Mouse (Mus musculus) urinary bladder, postnatal 14 days (tissue): ENCODE measurements at regions not wholly inside any gene's neighbourhood (a gene's known extent, or its start where the extent isn't known, plus 50 kb on each side); places are given as distances from the start of the nearest gene placed in this dataset.
A peak's percentile ranks its signal among the peaks of the same experiment; 100 is the strongest.

Experiments used
- DNase-seq: peaks from one replicate; pipeline ENCODE4 v3.0.0; 2021; ENCODE audit warnings: low spot score

DNA sequence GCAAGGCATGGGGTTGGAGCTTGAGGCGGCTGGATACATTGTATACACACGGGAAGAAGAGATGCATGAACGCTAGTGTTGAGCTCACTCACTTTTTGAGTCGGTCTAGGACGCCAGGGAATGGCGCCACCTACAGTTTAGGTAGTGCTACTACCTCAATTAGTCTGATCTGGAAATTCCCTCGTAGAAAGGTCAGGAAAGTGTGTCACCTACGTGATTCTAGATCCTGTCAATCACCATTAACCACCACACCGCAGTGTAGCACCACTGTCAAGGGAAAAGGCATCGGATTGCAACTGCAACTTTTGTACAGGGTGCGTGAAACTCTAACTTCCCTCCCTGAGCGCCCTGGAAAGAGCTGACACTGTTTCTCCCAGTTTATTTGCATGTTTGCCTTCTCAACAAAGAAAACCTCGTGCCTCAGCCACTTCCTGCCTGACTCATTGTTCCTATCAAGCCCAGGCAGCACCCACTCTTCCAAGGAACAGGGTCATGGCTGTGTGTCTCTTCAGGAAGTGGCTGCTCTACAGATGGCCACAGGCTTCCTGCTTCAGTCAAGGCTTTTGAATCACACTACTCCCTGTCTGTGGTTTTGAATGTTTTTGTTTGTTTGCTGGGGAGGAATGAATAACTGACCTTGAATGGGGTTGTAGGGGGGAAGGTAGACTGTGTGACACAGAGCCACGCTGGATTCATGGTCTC is 231.6 kb upstream of the Jmjd1c start:
- DNase-seq = peak; percentile 69

DNA sequence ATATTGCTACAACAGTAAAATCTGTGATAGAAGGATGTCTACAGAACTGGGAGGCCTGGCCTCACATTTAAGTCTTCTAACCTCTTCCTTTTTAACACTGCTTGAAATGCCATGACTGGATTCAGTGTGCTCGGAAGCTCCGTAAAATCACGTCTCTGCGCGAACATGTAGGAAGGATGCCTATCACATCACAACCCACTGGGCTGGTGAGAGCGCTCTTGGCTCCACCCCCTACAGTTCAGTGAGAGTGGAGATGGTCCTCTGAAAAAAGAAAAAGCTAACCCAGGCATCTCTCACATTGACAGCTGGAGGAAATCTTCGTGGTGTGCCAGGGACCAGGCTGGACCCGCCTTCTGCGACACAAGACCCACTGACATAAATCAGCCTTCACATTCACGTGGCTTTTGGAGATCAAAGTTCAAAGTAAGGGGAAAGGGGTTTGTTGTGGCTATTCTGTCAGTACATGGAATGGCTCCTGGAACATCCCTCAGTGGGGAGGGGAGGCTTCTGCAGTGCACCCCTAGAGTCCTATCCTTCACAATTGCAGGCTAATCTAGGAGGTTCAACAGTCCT is 230.8 kb upstream of the Jmjd1c start:
- no peak for DNase-seq

DNA sequence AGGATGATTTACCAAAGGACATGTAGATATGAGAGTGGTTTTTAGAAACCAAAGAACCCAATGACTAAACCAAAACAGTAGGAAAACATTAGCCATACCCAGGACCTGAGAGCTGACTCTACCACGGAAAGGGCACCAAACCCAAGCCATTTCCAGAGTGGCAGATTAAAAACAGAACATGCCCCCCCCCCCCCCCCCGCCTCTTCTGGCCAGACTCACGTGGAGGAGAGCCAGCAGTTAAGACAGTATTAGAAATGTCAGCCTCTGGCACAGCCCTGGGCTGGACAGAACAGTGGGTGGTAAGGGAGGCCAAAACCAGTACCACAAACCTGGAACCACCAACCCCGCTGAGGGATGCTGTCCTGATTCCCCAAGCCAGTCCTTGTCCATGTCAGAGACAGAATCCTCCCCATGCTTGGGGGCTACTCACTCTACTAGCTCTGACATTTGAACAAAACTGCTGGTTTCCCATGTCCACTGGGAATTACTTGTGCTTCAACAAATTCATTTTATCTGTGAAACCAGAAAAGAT is 224.7 kb upstream of the Jmjd1c start:
- no peak for DNase-seq

DNA sequence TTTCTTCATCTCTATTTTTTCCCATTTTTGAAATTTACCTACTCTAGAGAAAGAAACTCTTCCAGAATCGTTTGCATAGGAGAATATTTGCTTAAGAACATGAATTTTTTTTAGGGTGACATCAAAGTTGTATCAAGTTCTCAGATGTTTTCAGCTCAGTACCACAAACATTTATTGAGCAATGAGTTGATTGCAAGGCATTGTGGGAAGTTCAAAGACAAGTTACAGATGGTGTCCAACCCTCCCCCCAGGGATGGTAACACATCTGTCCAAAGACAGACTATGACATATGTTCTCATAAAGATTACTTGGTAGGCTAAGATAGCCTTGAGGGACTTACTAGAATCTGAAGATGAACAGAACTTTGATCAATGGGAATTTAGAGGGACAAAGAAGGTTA is 224.3 kb upstream of the Jmjd1c start:
- no peak for DNase-seq

DNA sequence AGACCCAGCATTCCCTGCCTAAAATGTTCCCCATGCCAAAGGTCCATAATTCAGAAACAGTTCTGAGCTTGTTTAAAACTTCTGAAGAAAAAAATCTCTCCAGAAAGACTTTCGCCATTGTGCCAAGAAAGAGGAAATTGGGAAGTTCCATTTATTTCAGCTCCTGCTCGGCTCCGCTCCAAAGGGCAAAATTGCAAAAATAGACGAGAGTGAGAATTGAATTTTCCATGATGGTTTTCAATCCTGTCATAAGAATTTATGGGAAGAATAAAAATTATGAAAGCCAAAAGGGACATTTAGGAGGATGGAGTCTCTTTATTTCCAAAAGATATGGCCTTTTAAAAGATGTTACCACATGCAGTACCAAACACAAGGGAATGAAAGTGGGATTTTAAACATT is 222.5 kb upstream of the Jmjd1c start:
- no peak for DNase-seq

DNA sequence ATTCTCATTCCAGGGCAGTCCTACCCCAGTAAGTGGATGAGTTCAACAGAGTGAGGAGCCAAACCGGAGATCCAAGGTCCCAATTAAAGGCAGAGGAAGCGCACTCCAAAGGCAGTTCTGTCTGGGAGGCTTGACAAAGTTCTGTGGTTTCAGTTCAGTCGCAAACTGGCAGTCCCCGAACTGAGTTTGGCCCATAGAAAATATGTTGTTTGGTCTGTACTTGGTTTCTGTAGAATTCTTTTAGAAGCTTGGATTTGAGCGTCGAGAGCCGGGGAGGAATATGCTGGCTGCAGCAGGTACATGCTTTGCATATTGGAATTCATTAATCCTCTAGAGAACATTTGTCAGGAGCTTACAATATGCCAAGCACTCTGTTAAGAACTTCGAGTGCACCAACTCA is 216.9 kb upstream of the Jmjd1c start:
- no peak for DNase-seq

DNA sequence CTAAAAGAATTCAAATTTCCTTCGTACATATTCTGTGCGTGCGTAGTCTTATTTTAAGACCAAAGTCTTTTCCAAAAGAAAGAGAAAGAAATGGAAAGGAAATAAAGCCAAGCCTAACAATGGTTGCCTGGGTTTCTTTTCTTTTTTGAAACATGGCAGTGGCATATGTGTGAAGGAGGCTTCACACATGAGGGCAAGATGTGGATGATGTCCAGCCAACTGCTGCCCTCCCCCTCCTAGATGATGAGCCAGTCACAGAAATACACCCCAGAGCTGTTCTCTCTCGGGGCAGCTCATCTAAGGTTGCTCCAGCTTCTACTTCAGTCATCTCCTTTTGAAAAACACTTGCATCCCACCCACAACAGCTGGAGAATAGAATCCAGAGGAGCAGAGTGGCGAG is 213.1 kb upstream of the Jmjd1c start:
- no peak for DNase-seq

DNA sequence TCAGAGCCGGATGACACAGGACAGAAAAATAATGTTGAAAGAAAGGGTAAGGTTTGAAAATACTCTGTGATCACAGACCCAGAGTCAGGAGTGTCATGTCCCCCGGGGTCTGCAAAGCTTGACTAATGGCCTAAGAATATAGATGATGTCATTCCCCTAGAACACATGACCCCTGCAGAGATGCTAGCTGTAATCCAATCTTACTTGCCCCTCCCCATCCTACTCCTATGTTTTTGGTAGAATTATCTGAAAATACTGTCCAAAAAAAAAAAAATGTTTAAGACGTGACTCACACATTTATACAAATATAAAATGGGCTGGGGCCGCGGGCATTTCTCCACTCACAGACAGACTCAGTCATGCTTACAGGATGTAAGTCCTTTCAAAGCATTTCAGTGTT is 210.3 kb upstream of the Jmjd1c start:
- no peak for DNase-seq

DNA sequence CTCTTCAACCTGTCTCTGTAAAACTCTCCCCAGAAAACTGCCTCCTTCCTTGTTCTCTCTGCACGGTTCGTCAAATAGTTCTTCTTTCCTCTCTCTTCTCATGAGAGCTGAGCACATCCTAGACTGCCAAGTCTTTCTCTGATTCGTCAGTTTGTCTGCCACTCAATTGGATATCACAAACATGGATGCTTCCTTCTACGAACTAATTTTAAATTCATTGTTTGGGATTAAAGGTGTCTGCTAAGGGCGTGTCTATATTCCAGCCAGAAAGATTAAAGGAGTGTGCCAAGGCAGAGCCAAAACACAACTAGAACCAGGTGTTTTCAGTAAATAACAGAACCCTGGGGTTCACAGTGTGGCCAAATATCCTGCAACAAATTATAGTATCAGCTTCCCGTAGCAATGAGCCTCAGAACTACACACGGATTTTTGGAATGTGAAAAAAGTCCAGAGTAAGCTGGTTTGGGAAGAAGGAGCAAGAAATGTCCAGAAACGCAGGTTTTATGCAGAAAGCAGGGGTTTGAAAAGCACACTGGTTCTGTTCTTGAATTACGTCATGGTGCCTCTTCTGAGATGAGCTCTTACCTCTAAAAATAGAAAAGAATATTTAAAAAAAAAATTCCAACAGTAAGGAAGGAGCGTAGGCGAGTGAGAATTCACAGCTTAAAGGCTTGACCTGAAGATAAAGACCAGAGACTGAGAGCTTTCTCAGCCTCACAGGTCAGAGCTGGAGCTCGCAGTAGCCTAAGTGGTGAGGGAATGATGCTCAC is 206.0 kb upstream of the Jmjd1c start:
- DNase-seq = no peak

DNA sequence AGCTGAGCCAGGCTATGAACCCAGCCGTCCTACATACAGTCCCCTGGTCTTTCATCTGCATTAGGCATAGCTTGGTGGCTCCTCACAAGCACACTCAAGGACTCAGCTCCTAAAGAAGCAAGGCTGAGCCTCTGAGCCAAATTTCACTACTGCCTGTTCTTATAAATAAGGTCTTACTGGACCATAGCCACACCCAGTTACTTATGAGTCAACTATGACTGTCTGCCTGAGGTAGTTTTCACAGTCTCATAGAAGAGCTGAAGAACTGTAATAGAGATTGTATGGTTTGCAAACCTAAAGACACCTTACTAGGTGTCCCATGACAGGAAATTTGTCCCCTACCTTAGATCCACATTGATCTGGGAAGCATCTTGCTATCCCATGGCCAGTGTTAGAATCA is 204.1 kb upstream of the Jmjd1c start:
- DNase-seq = no peak

DNA sequence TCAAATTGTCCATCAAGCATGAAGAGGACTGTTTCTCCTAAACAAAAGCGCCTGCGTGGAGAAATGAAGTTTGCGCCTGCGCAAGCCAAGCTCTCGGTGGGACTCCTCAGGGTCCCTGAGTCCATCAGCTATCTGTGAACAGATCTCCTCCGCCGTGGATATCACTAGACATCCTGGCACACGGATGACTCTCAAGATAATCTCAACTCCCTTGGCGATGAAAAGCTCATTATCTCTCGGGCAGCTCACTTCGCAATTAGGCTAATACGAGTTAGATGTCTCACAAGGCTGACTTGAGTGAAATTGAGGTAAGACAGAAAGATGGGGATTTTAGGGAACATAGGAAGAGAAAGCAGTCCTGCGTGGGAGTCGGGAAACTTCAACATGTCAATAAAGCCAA is 202.1 kb upstream of the Jmjd1c start:
- DNase-seq = no peak

DNA sequence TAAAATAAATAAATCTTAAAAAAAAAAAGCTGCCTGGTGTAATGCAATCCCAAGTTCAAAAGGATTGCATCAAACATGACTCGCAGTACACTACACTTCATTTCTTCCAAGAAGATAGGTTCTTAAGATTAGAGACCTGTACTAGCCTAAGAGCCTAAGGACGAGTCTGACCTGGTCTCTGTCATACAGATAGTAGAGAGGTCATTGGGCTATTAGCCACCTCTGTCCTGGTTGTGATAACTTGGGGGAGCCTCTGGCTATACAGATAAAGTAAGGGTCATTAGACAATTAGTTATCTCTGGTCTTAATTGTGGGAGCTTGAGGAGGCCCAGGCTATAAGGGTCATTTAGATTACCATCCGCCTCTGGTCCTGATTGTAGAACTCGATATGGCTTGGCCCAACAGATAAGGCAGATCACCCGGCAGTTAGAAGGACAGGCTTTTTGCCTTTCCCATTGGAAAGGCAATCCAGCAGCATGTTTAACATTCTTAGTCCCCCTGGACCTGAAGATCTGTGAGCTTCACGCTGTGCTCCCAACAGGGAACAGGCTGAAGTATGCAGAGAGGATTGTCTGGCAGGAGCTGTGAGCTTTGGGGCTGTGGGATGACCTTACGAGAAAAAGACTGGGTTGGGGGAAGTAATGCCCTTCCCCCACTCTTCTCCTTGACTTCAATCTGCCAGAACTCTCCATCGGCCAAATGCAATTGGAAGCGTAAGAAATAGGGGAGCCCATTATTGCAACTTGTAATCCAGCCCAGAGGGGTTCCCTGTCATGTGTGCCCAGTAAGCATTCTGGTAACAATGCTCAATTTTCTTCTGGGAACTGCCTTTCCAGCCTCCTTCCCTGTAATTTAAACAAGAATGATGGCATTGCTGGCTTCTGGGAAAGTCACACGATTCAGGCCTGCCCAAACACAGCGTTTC is 199.0 kb upstream of the Jmjd1c start:
- no peak for DNase-seq

DNA sequence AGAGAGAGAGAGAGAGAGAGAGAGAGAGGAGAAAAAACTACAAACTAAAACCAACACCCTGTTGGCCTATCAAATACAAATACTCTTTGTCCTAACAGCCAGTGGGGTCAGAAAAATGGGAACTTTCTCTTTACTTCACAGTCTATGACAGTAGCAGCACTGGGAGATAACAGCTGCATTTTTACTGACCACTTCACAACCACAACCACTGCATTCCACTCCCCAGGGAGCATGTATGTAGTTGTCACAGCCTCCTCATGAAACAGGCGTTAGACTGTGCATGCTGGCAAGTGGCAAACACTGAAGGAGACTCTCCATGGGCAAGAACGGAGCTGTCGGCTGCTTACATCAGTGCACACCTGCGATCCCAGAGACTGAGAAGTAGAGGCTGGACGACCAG is 196.2 kb upstream of the Jmjd1c start:
- no peak for DNase-seq

DNA sequence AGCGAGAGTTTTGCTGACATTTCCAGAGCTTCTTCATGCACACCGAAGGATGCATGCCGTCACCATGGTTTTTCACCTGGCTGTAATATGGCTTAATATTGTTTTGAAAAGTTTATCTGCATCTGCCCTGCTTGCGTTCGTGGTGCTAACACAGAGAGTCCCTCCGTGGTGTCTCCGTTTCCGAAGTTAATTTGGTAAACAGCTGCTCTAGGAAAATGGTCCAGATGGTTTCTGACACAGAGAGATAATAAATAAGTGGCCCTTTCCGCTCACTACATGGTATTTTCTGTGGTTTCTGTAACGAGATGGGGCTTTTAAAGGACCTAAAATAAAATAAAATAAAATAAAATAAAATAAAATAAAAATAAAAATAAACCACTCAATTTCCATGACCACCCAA is 195.1 kb upstream of the Jmjd1c start:
- no peak for DNase-seq

DNA sequence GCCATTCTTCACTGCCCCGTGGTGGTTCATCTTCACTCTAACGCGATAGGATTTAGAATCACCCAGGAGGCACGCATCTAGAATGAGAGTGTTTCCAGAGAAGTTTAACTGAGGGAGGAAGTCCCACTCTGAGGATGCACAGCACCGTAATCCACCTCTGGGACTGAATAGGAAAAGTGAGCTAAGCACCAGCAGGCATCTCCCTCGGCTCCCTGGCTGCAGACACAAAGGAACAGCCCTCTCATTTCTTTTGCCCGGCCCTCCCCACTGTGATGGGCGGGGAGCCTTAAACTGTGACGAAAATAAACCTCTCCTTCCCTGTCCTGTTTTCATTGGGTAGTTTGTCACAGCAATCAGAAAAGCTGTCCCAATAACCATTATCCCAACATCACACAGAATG is 194.1 kb upstream of the Jmjd1c start:
- no peak for DNase-seq

DNA sequence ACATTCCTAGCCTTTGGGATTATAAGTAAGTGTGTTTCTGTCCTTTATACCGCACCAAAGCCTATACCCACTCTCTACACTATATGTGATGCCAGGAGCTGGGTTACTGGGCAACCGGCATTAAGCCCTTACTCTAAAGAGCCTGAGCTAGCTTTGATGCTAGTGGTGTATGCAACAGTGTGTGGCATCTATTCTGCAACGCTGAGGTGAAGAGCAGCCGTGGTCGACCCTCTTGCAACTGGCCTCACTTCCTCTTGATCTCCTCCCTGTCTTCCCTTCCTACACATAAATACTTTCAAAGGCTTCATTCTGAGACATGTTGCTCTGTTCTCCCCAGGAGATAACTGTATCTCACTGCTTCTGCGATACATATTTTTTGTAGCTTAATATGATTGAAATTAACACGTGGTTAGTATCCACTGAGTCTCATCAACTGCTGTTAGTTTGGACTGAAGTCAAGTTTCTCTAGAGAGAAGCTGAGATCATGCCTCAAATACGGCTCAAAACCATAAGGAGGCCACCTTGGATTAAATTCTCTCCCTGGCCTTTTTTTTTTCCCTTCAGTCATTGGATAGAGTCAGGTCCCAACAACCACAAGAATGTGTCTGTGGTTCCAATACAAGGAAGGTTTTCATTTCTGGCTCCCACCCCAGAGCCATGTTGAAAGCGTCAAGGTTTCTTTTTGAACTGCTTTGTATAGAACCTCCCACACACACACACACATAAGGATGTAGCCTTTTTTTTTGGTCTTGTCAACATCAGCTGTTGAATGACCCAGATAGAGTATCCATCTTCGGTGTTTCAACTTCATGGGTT is 191.2 kb upstream of the Jmjd1c start:
- no peak for DNase-seq

DNA sequence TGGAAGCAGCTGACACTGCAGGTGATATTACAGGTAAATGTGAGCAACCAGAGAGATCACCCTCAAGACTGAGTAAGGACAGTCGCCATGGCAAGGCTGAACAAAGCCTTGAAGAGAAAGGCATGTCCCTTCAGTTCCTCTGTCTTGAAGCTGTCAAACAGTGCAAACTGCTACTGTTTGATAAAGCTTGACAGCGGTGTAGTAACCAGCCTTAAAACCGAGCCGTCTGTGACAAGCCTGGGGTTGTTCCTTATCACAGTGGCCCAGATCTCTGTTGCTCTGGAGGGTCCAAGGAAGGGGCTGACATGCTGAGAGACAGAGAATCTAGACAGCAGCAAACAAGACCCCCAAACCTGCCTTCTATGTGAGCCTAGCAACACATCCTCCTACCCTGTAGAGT is 188.1 kb upstream of the Jmjd1c start:
- no peak for DNase-seq

DNA sequence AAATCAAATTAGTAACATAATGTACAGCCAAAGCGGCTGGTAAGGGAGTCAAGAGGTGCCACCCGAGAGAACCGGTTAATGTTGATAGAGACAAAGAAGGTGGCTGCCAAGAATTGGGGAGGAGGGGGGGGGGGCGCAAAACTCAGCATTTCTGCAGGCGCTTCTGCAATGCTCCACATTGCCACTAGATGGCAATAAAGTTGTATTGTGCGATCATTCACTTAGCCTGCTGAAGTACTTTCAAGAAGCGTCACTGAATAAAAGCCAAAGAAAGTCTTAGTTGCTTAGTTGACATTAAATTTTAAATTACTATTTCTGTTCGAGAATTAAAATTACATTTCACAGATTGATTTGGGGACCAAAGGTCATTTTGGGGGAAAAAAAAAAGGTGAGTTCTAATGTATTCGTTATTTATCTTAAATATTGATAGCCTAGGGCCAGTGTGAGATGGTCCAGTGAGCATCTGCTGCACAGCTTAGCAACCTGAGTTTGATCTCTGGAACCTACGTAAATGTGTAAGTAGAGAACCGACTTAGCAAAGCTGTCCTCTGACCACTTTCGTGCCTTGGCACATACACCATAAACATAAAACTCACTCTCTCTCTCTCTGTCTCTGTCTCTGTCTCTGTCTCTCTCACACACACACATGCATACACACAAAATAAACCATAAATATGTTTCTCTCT is 186.6 kb upstream of the Jmjd1c start:
- peak; percentile 63 for DNase-seq

DNA sequence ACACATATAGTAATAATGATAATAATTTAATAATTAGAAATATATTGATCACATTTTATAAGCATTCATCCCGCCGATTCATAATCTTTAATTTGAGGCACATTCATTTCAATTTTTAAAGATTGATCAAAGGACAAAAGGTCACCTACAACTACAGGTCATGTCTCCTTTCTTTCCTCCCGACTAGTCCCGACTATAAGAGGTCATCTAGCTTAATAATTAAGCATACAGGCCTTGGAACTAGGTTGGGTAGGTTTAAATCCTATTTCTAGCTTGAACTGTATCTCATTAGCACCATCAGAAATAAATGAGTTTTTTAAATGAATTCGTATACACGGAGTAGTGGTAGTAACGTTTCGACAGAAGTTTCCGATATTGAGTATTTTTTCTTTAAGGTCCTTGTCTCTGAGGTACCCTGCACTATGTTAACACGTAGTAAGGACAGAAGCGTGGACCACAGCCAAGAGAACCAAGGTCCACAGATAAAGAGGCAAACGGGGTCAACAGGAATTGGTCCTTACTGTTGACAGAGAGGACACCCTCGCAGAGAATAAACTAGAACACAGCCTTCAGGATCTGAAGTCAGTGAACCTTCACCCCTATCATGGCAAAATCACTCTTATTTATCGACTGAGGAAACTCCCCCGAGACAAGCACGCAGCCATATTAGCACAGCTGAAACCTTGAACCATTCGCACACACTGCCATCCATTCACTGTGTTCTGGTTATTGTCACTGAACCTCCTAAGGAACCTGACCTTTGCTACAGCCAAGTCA is 185.8 kb upstream of the Jmjd1c start:
- no peak for DNase-seq
